Mouse (Mus musculus): ENCODE data around the gene Gm10961.

GRCm38 (mm10) chr3:107668786-107669185 lies 37.7 kb downstream of the Gm10961 start:
- TF ChIP-seq CTCF (IDR thresholded peaks at IDR 0.05; ENCODE audit: extremely low read depth, insufficient read length, insufficient replicate concordance, low read depth, low read length), result no peak
- TF ChIP-seq POLR2A (IDR thresholded peaks at IDR 0.05; ENCODE audit: low read depth, low read length), result no peak
